Mouse (Mus musculus) embryonic fibroblast, embryonic 13.5 days (primary cell): ENCODE measurements at regions not wholly inside any gene's neighbourhood (a gene's known extent, or its start where the extent isn't known, plus 50 kb on each side); places are given as distances from the start of the nearest gene placed in this dataset.

Experiments
- CTCF ChIP-seq: IDR thresholded peaks from 2 replicates; pipeline ENCODE4 v1.5.1; 2011; ENCODE audit warnings: mild to moderate bottlenecking, control low read depth, low read length, moderate library complexity, borderline replicate concordance; ENCODE audit not compliant: insufficient read depth
- POLR2A ChIP-seq: IDR thresholded peaks from 2 replicates; pipeline ENCODE4 v1.6.1; 2011; ENCODE audit warnings: low read depth, mild to moderate bottlenecking, control low read depth, low read length, moderate library complexity

DNA sequence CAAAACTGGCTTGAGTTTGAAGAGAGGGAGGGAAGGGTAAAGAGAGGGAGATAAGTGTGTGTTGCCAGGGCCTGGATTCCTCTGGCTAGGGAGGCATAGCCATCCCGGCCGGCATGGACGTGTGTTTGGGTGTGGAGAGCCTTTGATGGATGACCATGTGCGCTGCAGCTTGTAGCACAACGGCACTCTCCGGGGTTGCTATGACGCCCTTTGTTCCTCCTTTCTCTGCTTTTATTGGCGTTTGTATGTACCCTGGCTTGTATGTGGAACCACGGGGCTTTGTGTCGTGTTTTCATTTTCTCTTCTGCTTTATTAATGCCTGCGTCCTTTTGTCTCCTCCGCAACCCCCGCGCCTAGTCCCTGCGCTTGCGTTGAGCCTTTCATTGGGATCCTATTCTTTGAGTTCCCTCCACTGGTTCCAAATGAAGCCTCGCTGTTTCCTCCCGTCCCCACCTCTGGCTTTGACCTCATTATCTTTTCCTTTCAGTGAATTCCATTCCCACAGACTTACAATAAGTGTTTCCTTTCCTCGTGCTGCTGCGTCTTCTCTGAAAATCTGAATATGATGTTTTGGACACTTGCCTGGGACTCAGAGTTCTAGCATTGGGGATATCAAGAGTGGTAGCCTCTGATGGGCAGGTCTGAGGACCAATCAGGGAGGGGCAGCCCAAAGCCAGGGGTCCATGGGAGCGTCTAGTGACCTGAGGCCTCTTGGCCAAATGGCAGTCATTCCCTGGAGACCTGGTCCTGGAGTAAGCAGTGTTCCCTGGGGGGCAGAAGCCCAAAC lies 289.5 kb downstream of the Gm11011 start:
- TF ChIP-seq CTCF (no peak), POLR2A (no peak)
